Mouse (Mus musculus): ENCODE measurements around the gene Rassf7.
"Not testable (repeated sequence)": the region's sequence is repeated elsewhere in the genome, so short reads cannot be mapped to it uniquely, and the experiment has no call there.

The Rassf7 gene

GRCm38 (mm10) chr7:141222126-141222467 is 6.4 kb downstream of the Rassf7 start:
- no peak for DNase-seq (ENCODE audit: low read depth, low spot score)

DNA sequence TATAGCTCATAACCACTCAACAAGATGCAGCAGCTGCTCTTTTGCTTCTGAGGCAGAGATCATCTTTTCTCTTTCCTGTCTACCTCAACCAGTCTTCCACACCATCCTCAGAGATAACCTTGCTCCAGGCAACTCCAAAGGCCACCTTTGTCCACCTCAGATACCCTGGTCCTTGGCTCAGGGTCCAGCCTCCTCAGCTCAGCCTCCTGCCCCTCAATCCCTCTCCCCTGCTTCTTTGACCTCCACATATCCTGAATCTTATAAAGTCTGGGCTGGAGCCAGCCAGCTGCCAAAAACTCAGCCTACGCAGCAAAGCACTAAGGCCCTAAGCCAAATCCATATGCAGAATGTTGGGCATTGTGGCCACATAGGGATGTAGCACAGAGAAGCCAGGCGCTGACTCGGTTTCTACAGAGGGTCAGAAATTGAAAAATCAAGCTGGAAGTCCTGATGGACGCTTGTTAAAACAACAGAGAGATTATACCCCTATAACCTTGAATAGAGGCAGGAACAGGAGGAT is 7.1 kb downstream of the Rassf7 start:
- no peak for DNase-seq (ENCODE audit: low read depth, low spot score)

DNA sequence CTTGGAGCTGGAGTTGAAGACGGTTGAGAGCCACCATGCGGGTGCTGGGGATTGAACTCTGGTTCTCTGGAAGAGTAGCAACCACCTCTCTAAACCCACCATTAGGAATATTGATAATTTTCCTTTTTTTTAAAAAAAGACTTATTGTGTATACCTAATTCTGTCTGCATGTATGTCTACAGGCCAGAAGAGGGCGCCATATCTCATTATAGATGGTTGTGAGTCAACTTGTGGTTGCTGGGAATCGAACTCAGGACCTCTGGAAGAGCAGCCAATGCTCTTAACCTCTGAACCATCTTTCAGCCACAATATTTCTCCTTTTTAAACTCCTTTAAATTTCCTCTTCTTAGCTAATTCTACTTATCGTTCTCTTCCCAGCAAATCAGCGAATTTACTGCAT is 10.9 kb downstream of the Rassf7 start:
- DNase-seq (ENCODE audit: low read depth, low spot score): no peak

- no peak for DNase-seq (ENCODE audit: low read depth, low spot score)
Measured at GRCm38 (mm10) chr7:141227796-141228195, 12.1 kb downstream of the Rassf7 start.

GRCm38 (mm10) chr7:141228279-141229067 is 12.8 kb downstream of the Rassf7 start, which contains the start of gene Phrf1:
Phrf1 (plus strand) TSS chr7:141228784.
- DNase-seq (ENCODE audit: low read depth, low spot score): peak; percentile 94

GRCm38 (mm10) chr7:141229702-141230101 is 14.0 kb downstream of the Rassf7 start:
- no peak for DNase-seq (ENCODE audit: low read depth, low spot score)

DNA sequence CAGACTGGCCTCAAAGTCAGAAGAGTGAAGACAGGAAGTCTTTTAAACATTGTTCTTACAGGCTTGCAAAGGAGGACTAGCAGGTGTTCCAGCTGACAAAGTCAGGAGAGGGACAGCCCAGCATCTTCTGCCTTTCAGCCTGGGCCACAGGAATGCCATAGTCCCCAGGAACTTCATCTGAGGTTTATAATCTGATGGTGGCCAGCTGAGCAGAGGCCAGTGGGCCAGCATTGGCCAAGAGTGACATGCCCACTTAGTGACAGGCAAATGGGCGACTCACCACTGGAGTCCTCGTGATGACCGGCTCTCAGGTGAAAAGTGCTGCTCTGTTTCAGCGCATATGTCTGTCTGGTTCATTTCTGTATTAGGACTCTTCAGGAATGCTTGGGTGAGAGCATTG is 14.9 kb downstream of the Rassf7 start:
- DNase-seq (ENCODE audit: low read depth, low spot score): no peak

DNA sequence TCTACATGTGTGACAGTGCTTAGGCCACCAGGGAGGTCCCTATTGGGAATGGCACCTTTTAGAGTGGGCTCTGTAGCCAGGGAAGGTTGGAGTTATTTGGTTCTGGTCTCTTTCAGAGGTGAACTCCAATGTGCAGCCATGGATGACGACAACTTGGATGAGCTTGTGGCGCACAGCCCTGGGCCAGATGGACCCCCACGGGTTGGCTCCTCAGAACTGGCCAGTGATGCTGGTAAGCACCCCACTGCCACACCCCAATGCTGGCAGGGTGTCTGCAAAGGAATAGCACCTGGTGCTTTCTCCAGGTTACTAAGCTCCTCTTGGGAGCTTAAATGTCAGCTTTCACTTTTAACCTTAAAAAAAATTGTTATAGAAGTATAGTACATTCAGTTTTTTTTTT is 15.5 kb downstream of the Rassf7 start:
- no peak for DNase-seq (ENCODE audit: low read depth, low spot score)

GRCm38 (mm10) chr7:141231551-141231950 is 15.9 kb downstream of the Rassf7 start:
- DNase-seq (ENCODE audit: low read depth, low spot score): no peak

GRCm38 (mm10) chr7:141250486-141250885 is 34.8 kb downstream of the Rassf7 start:
- not testable (repeated sequence) for DNase-seq (ENCODE audit: low read depth, low spot score)

- no peak for DNase-seq (ENCODE audit: low read depth, low spot score)
Measured at GRCm38 (mm10) chr7:141256159-141256558, 40.5 kb downstream of the Rassf7 start.

GRCm38 (mm10) chr7:141261480-141261879 is 45.8 kb downstream of the Rassf7 start:
- DNase-seq (ENCODE audit: low read depth, low spot score): no peak

GRCm38 (mm10) chr7:141263640-141264039 is 48.0 kb downstream of the Rassf7 start:
- DNase-seq (ENCODE audit: low read depth, low spot score): no peak

GRCm38 (mm10) chr7:141264041-141264700 is 48.5 kb downstream of the Rassf7 start:
- DNase-seq (ENCODE audit: low read depth, low spot score): no peak

DNA sequence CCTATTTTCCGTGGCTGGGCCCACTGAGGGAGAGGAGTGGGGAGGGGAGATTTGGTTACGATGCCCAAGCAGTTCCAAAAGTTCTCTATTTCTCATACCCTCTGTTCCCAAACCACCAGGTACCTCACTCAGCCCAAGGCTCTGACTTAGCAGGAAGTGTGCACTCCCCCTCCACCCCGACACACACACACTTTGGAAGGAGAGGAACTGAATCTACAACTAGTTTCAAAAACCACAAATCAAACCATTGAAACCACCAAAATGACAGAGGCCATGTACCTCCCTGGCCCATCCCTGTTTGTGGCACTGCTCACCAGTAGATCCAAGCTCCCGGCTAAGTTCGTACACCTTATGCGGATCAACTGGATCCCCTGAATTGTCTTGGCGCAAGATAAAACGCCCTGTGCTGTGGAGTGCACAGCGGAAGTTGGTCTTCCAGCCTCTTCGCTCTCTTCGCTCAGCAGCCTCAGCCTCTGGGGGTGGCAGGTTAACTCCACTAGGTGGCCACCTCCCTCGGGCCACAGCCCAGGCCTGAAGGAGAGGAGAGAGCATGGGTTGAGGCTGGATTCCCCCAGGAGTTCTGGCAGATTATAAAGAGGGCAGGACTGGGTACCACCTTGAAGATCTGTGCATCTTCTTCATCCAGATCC is 49.2 kb downstream of the Rassf7 start:
- DNase-seq (ENCODE audit: low read depth, low spot score): peak; percentile 43

GRCm38 (mm10) chr7:141265411-141265738 is 49.7 kb downstream of the Rassf7 start:
- no peak for DNase-seq (ENCODE audit: low read depth, low spot score)

DNA sequence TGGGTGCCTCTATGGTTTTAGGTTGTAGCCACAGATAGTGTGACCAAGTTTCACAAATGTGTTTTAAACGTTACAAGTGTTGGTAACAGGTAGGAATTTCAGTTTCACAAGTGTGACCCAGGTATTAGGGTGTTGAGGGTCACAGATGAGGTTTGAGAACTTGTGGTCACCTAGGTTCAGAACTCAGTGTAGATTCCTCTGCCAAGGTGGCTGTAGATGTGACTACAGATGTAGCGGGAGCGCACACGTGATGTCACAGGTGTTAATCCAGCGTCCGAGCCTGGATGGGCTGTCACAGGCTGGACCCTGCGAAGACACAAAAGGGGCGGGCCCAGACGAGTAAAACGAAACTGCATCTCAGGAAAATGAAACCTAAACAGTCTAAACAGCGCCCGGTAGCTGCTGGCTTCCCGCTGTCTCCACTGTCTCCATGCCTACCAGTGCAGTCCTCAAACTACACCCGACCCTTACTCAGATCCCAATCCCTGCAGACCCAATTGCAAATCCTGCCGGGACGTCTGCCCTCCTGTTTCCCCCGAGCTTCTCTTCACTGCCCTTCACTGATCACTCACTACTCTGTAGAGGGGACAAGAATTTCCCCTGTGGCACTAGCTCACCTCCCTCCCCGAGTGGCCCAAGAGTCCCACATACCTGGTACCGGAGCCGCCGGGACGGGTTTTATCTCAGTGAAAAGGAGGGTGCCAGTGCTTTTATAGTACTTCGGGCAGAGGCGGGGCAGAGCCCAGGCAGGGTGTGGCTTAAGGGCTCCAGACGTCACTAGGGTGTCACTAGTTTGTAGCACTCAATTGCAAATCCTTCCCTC is 50.3 kb downstream of the Rassf7 start, which contains the start of gene Irf7:
TSS of gene Irf7 (minus strand) at position 743 of the 823 bp plus-strand sequence.
- DNase-seq (ENCODE audit: low read depth, low spot score): peak; percentile 23

Measured in mesoderm, embryonic 11.5 days (tissue).